Mouse (Mus musculus) testis, adult 2 months (tissue): ENCODE measurements around the gene Fitm1.

ENCODE experiments used
- CTCF ChIP-seq: fragments of 200-500 bp; IDR thresholded peaks from 2 replicates; pipeline ENCODE4 v1.5.1; 2012; ENCODE audit warnings: low read depth, mild to moderate bottlenecking, inconsistent platforms, low read length, moderate library complexity; ENCODE audit not compliant: control insufficient read depth, insufficient read depth, insufficient replicate concordance
- POLR2A ChIP-seq: fragments of 200-500 bp; IDR thresholded peaks from 2 replicates; pipeline ENCODE4 v1.6.1; 2012; ENCODE audit warnings: low read depth, mild to moderate bottlenecking, inconsistent platforms, low read length, moderate library complexity; ENCODE audit not compliant: control insufficient read depth

GRCm38 (mm10) chr14:55584702-55585565, 9.5 kb downstream of the Fitm1 start, which contains the start of gene Emc9:
- TF ChIP-seq CTCF: no peak
- peak; percentile 38; the same call in 1 of the 2 replicates for TF ChIP-seq POLR2A
